Mouse (Mus musculus) midbrain, embryonic 16.5 days (tissue): ENCODE measurements around the gene Batf. TPM values are rescaled to one million over a fixed set of nuclear protein-coding genes. Genes with fewer than 3 reads are reported as not detected.

Experiments used
- ATAC-seq: fragments of 200-750 bp; cut with Nextera tagmentation; 2 replicates; pipeline ENCODE4 v1.8.0; 2017; ENCODE audit warnings: moderate TSS enrichment
- H3K27ac ChIP-seq: fragments of 300-500 bp; sonication (generic); 2 replicates; pipeline ENCODE4 v1.5.1; 2014; ENCODE audit warnings: mild to moderate bottlenecking, low read length, mixed read lengths
- H3K27me3 ChIP-seq: fragments of 300-500 bp; sonication (generic); 2 replicates; pipeline ENCODE4 v1.6.1; 2014; ENCODE audit warnings: low read depth, low read length, mixed read lengths; ENCODE audit not compliant: control insufficient read depth, insufficient read depth
- H3K36me3 ChIP-seq: fragments of 300-500 bp; sonication (generic); 2 replicates; pipeline ENCODE4 v1.6.1; 2014; ENCODE audit warnings: mild to moderate bottlenecking, low read length, moderate library complexity, mixed read lengths; ENCODE audit not compliant: control insufficient read depth, insufficient read depth
- H3K4me1 ChIP-seq: fragments of 300-500 bp; sonication (generic); 2 replicates; pipeline ENCODE4 v1.6.1; 2014; ENCODE audit warnings: mild to moderate bottlenecking, low read length, mixed read lengths; ENCODE audit not compliant: control insufficient read depth, insufficient read depth
- H3K4me2 ChIP-seq: fragments of 300-500 bp; sonication (generic); 2 replicates; pipeline ENCODE4 v1.6.1; 2014; ENCODE audit warnings: mild to moderate bottlenecking, low read length, mixed read lengths
- H3K4me3 ChIP-seq: fragments of 300-500 bp; sonication (generic); 2 replicates; pipeline ENCODE4 v1.5.1; 2014; ENCODE audit warnings: low read depth, mild to moderate bottlenecking, low read length, moderate library complexity, mixed read lengths
- H3K9ac ChIP-seq: fragments of 300-500 bp; sonication (generic); 2 replicates; pipeline ENCODE4 v1.6.1; 2014; ENCODE audit warnings: low read depth, low read length, mixed read lengths
- H3K9me3 ChIP-seq: fragments of 300-500 bp; sonication (generic); replicated peaks from 2 replicates; pipeline ENCODE4 v1.6.1; 2014; ENCODE audit warnings: mild to moderate bottlenecking, low read length, mixed read lengths; ENCODE audit not compliant: control insufficient read depth, poor library complexity, severe bottlenecking
- WGBS: fragments of 180-500 bp; shearing (Covaris S2); extraction: QIAGEN DNeasy Blood & Tissue Kit; methylation state at CpG from one replicate; pipeline ENCODE4 v1.1.7; 2014; 5-methylcytosine and 5-hydroxymethylcytosine counted together
- polyA plus RNA-seq: library from polyadenylated mRNA; unstranded; fragments of >200 nt; fragmentation: Nextera tagmentation; extraction: Ambion mirVana; gene quantifications from 2 replicates; pipeline ENCODE4 v1.2.1, GENCODE M21; 2015

Gene Batf
- polyA plus RNA-seq, 1 experiment from 2014 or later: 0.59 TPM

GRCm38 (mm10) chr12:85705831-85706530, 19.5 kb downstream of the Batf start:
- ATAC-seq: no peak
- peaks cover 6% of the 10 kb centered on the region; the same call in 1 of the 2 replicates for H3K4me1 ChIP-seq
- peak overlapping the region; percentile 55 for H3K9ac ChIP-seq
- H3K4me2 ChIP-seq: peak overlapping the region; percentile 48
- H3K36me3 ChIP-seq: no peaks in the 10 kb centered on the region
- H3K4me3 ChIP-seq: peak overlapping the region; percentile 22; the same call in 1 of the 2 replicates
- no peak overlapping the region; the same call in 1 of the 2 replicates for H3K27ac ChIP-seq
- no peaks in the 10 kb centered on the region for H3K9me3 ChIP-seq
- no peaks in the 10 kb centered on the region for H3K27me3 ChIP-seq
- WGBS: 26% methylated on average over 17 of the region's 17 CpGs

DNA sequence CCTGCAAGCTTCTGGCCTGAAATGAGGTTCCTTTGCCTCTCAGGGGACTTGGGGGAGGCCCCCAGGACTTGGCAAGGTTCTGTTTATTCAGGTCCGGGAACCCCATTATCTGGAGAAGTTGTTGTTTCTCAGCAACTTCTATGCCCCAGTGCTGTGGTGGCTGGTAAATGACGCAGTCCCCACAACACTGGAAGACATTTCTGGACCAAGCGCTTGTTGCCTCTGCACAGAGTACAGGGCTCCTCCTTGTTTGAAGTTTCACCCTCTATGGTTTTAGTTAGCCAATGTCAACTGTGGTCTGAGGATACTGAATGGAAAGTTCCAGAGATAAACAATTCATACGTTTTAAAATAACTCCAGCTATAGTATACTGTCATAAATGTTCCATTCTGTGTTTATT, 20.4 kb downstream of the Batf start:
- no peak overlapping the region for H3K4me3 ChIP-seq
- peaks cover 6% of the 10 kb centered on the region; the same call in 1 of the 2 replicates for H3K4me1 ChIP-seq
- no peak overlapping the region for H3K4me2 ChIP-seq
- no peaks in the 10 kb centered on the region for H3K27me3 ChIP-seq
- no peak overlapping the region for H3K9ac ChIP-seq
- no peak for ATAC-seq
- no peaks in the 10 kb centered on the region for H3K9me3 ChIP-seq
- H3K27ac ChIP-seq: no peak overlapping the region
- no peaks in the 10 kb centered on the region for H3K36me3 ChIP-seq
- 91% methylated on average over 4 of the region's 4 CpGs for WGBS

GRCm38 (mm10) chr12:85707391-85707790, 20.9 kb downstream of the Batf start:
- no peak overlapping the region for H3K4me2 ChIP-seq
- no peaks in the 10 kb centered on the region for H3K27me3 ChIP-seq
- ATAC-seq: no peak
- peaks cover 6% of the 10 kb centered on the region; the same call in 1 of the 2 replicates for H3K4me1 ChIP-seq
- H3K4me3 ChIP-seq: no peak overlapping the region
- no peak overlapping the region for H3K27ac ChIP-seq
- no peak overlapping the region for H3K9ac ChIP-seq
- no peaks in the 10 kb centered on the region for H3K36me3 ChIP-seq
- H3K9me3 ChIP-seq: no peaks in the 10 kb centered on the region
- WGBS: 95% methylated on average over 11 of the region's 11 CpGs

DNA sequence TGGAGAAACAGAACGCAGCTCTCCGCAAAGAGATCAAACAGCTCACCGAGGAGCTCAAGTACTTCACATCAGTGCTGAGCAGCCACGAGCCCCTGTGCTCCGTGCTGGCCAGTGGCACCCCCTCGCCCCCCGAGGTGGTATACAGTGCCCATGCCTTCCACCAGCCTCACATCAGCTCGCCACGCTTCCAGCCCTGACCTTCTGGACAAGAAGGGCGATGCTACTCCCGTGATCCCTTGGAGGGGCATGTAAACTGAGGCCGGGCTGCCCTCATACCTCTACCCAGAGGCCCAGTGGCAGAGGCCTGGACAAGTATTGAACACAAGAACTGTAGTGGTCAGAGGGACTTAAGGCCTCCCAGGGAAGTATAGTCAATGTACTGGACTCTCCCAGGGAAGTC, 22.1 kb downstream of the Batf start:
- no peak overlapping the region for H3K4me3 ChIP-seq
- ATAC-seq: no peak
- H3K9me3 ChIP-seq: no peaks in the 10 kb centered on the region
- H3K27ac ChIP-seq: no peak overlapping the region
- H3K36me3 ChIP-seq: no peaks in the 10 kb centered on the region
- H3K9ac ChIP-seq: no peak overlapping the region
- H3K27me3 ChIP-seq: no peaks in the 10 kb centered on the region
- H3K4me2 ChIP-seq: no peak overlapping the region
- peaks cover 6% of the 10 kb centered on the region; the same call in 1 of the 2 replicates for H3K4me1 ChIP-seq
- 90% methylated on average over 12 of the region's 12 CpGs for WGBS

DNA sequence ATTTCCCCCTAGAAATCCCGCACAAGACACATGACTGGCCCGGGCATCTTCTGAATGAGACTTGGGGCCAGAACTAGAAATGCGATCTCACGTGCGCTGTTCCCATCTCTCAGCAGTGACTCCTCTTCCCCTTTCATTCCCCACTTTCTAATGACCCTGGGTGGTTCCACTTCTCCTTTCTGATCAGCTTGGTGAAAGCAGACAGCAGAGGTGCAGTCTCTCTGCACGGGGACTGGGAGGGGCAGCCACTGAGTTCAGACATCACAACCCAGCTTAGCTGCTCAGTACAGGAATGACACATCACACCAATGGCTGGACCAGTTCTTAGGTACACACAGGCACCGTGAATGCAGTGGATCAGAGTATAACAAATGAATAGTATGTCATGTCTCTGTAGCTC, 24.2 kb downstream of the Batf start:
- no peak overlapping the region for H3K4me2 ChIP-seq
- H3K27ac ChIP-seq: no peak overlapping the region
- ATAC-seq: no peak
- H3K4me3 ChIP-seq: no peak overlapping the region
- WGBS: 87% methylated on average over 7 of the region's 7 CpGs
- H3K9ac ChIP-seq: no peak overlapping the region
- no peaks in the 10 kb centered on the region for H3K9me3 ChIP-seq
- no peaks in the 10 kb centered on the region for H3K27me3 ChIP-seq
- no peaks in the 10 kb centered on the region for H3K36me3 ChIP-seq
- peaks cover 3% of the 10 kb centered on the region; the same call in 1 of the 2 replicates for H3K4me1 ChIP-seq

DNA sequence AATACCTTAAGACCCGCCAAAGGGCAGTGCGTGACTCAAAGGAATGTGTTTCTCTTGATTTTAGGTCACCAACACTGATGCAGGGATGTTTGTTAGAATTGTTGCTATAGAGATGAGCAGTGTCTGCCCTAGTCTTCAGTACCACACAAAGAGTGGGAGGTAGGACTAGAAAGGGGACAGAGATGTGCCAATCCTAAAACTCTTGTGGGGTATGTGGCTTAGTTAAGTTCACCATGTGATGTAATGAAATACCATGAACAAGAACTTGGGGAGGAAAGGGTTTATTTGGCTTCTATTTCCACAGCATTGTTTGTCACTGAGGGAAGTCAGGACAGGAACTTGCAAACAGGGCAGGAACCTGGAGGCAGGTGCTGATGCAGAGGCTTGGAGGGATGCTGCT, 26.1 kb downstream of the Batf start:
- 92% methylated on average over 2 of the region's 2 CpGs for WGBS
- ATAC-seq: no peak
- Histone ChIP-seq H3K9me3 (0 out of 2 replicates have a peak, but pooled peaks cover 2% of the 10 kb centered on the region), H3K36me3 (no peaks in the 10 kb centered on the region), H3K4me2 (no peak overlapping the region), H3K4me3 (no peak overlapping the region), H3K9ac (no peak overlapping the region), H3K4me1 (no peaks in the 10 kb centered on the region), H3K27me3 (no peaks in the 10 kb centered on the region), H3K27ac (no peak overlapping the region)

DNA sequence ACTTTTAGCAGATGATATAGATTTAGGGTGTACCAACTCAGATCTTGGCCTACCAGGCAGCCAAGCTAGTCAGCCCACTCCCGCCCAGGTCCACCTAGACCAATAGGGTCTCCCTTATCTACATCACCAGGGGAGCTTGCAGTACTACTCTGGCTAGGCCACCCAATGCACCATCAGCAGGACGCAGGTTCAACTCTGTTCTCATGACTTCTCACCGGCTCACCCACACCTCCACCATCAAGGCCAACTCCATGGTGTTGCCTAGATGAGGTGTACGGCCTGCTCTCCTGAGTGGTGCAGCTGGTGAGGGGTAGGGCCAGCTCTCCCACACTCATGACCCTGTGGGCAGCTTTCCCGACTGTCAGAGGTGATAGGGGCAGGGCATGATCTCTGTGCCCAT, 27.7 kb downstream of the Batf start:
- no peaks in the 10 kb centered on the region for H3K27me3 ChIP-seq
- no peak overlapping the region for H3K4me2 ChIP-seq
- 0 out of 2 replicates have a peak, but pooled peaks cover 2% of the 10 kb centered on the region for H3K9me3 ChIP-seq
- H3K36me3 ChIP-seq: no peaks in the 10 kb centered on the region
- WGBS: 97% methylated on average over 5 of the region's 5 CpGs
- no peak overlapping the region for H3K27ac ChIP-seq
- H3K4me3 ChIP-seq: no peak overlapping the region
- no peaks in the 10 kb centered on the region for H3K4me1 ChIP-seq
- no peak overlapping the region for H3K9ac ChIP-seq
- no peak for ATAC-seq

- no peak overlapping the region for H3K9ac ChIP-seq
- ATAC-seq: no peak
- H3K27ac ChIP-seq: no peak overlapping the region
- no peak overlapping the region for H3K4me3 ChIP-seq
- no peaks in the 10 kb centered on the region for H3K9me3 ChIP-seq
- H3K4me1 ChIP-seq: no peaks in the 10 kb centered on the region
- H3K27me3 ChIP-seq: no peaks in the 10 kb centered on the region
- H3K4me2 ChIP-seq: no peak overlapping the region
- H3K36me3 ChIP-seq: no peaks in the 10 kb centered on the region
- WGBS: 87% methylated on average over 4 of the region's 4 CpGs
Measured at GRCm38 (mm10) chr12:85725306-85725705, 38.8 kb downstream of the Batf start.

GRCm38 (mm10) chr12:85726729-85727397, 40.4 kb downstream of the Batf start:
- Histone ChIP-seq H3K27ac (no peak overlapping the region), H3K9ac (no peak overlapping the region), H3K4me1 (no peaks in the 10 kb centered on the region), H3K4me2 (no peak overlapping the region), H3K36me3 (no peaks in the 10 kb centered on the region), H3K9me3 (no peaks in the 10 kb centered on the region), H3K4me3 (no peak overlapping the region), H3K27me3 (no peaks in the 10 kb centered on the region)
- WGBS: 66% methylated on average over 6 of the region's 6 CpGs
- ATAC-seq: no peak
